Mouse (Mus musculus): ENCODE data around the gene Gk5.

Gk5 gene

DNA sequence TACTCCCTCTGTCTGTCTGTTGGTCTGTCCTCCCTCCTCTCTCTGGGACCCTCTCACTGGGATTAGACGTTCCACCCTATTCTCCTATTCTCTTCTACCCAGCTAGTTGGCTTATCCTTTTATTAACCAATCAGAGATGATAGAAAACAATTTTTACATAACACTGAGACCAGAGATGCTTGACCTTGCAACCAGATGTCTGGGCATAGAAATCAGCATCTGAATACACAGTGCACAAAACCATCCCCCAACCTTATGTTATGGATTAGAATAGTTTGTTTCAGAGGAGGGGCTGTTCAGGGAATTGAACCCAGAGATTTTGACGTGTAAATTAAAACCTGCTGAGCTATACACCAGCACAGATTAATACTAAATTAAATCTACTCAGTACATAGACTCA lies 111.1 kb downstream of the Gk5 start:
- DNase-seq = no peak
